Mouse (Mus musculus) liver, embryonic 16.5 days (tissue): ENCODE measurements at regions not wholly inside any gene's neighbourhood (a gene's known extent, or its start where the extent isn't known, plus 50 kb on each side); places are given as distances from the start of the nearest gene placed in this dataset.

ENCODE experiments used
- ATAC-seq: fragments of 200-750 bp; cut with Nextera tagmentation; 2 replicates; pipeline ENCODE4 v1.8.0; 2017; ENCODE audit warnings: low read depth, mild to moderate bottlenecking, moderate number of reproducible peaks, moderate library complexity
- H3K27ac ChIP-seq: fragments of 300-500 bp; sonication (generic); 2 replicates; pipeline ENCODE4 v1.5.1; 2014; ENCODE audit warnings: mild to moderate bottlenecking, low read length
- H3K27me3 ChIP-seq: fragments of 300-500 bp; sonication (generic); 2 replicates; pipeline ENCODE4 v1.6.1; 2014; ENCODE audit warnings: low read depth, low read length, mixed read lengths; ENCODE audit not compliant: control insufficient read depth, insufficient read depth
- H3K36me3 ChIP-seq: fragments of 300-500 bp; sonication (generic); 2 replicates; pipeline ENCODE4 v1.6.1; 2014; ENCODE audit warnings: mild to moderate bottlenecking; ENCODE audit not compliant: control insufficient read depth, insufficient read depth
- H3K4me1 ChIP-seq: fragments of 300-500 bp; sonication (generic); 2 replicates; pipeline ENCODE4 v1.6.1; 2014; ENCODE audit warnings: low read depth, low read length, mixed read lengths; ENCODE audit not compliant: control insufficient read depth
- H3K4me2 ChIP-seq: fragments of 300-500 bp; sonication (generic); 2 replicates; pipeline ENCODE4 v1.6.1; 2014; ENCODE audit warnings: low read depth, low read length, mixed read lengths
- H3K4me3 ChIP-seq: fragments of 300-500 bp; sonication (generic); 2 replicates; pipeline ENCODE4 v1.5.1; 2014; ENCODE audit warnings: low read depth, mild to moderate bottlenecking, low read length
- H3K9ac ChIP-seq: fragments of 300-500 bp; sonication (generic); 2 replicates; pipeline ENCODE4 v1.6.1; 2014; ENCODE audit warnings: low read depth, low read length
- H3K9me3 ChIP-seq: fragments of 300-500 bp; sonication (generic); replicated peaks from 2 replicates; pipeline ENCODE4 v1.6.1; 2016; ENCODE audit warnings: low read length; ENCODE audit not compliant: control insufficient read depth
- WGBS: fragments of 180-500 bp; shearing (Covaris S2); extraction: QIAGEN DNeasy Blood & Tissue Kit; methylation state at CpG from one replicate; pipeline ENCODE4 v1.1.7; 2014; ENCODE audit not compliant: insufficient replicate concordance; 5-methylcytosine and 5-hydroxymethylcytosine counted together

- Histone ChIP-seq H3K9me3 (no peaks in the 10 kb centered on the region), H3K36me3 (no peaks in the 10 kb centered on the region), H3K4me2 (no peak overlapping the region), H3K27ac (no peak overlapping the region), H3K27me3 (no peaks in the 10 kb centered on the region), H3K9ac (no peak overlapping the region), H3K4me1 (no peaks in the 10 kb centered on the region), H3K4me3 (no peak overlapping the region)
- WGBS = 55% methylated on average over 12 of the region's 12 CpGs
- no peak for ATAC-seq
Measured at GRCm38 (mm10) chr3:51092079-51093028, 131.9 kb upstream of the Noct start.

DNA sequence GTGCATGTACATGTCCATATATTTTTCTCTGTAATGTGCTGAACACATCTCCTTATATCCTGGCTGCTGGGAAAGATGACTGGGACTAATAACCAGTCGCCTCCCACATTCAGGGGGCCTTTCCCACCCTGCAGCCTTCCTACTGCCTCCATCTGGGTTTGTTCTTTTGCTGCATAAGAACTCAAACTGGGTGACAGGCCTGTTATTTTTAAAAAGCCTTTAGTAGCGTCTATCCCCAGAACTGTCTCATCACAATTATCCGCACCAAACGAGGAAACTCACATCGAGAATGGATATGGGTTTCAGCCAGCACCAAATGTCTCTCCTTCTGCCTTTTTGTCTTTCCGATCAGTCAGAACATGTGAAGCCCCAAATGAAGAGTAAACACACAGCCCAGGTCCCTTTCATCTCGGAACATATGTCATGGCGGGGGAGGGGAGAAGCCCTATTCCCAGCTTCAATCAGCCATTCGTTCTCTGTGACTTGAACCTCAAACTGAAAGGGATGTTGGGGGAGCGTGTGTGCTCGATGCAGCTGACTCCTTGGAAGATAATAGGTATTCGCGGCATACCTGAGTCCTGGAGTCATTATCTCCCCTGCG lies 128.3 kb upstream of the Noct start:
- H3K27ac ChIP-seq = no peak overlapping the region
- H3K27me3 ChIP-seq = no peaks in the 10 kb centered on the region
- no peak overlapping the region for H3K4me2 ChIP-seq
- no peak for ATAC-seq
- H3K4me1 ChIP-seq = no peaks in the 10 kb centered on the region
- no peak overlapping the region for H3K9ac ChIP-seq
- WGBS = 41% methylated on average over 14 of the region's 14 CpGs
- H3K36me3 ChIP-seq = no peaks in the 10 kb centered on the region
- no peak overlapping the region for H3K4me3 ChIP-seq
- H3K9me3 ChIP-seq = no peaks in the 10 kb centered on the region

GRCm38 (mm10) chr3:51096545-51096944 lies 127.7 kb upstream of the Noct start:
- H3K36me3 ChIP-seq = no peaks in the 10 kb centered on the region
- H3K9me3 ChIP-seq = no peaks in the 10 kb centered on the region
- WGBS = 43% methylated on average over 6 of the region's 6 CpGs
- no peak overlapping the region for H3K27ac ChIP-seq
- H3K4me1 ChIP-seq = no peaks in the 10 kb centered on the region
- no peak overlapping the region for H3K9ac ChIP-seq
- no peaks in the 10 kb centered on the region for H3K27me3 ChIP-seq
- no peak overlapping the region for H3K4me3 ChIP-seq
- no peak overlapping the region for H3K4me2 ChIP-seq
- no peak for ATAC-seq

- WGBS = 71% methylated on average over 10 of the region's 10 CpGs
- Histone ChIP-seq H3K36me3 (no peaks in the 10 kb centered on the region), H3K9ac (no peak overlapping the region), H3K4me2 (no peak overlapping the region), H3K9me3 (no peaks in the 10 kb centered on the region), H3K4me1 (no peaks in the 10 kb centered on the region), H3K27me3 (no peaks in the 10 kb centered on the region), H3K27ac (no peak overlapping the region), H3K4me3 (no peak overlapping the region)
- ATAC-seq = no peak
Measured at GRCm38 (mm10) chr3:51097362-51097761, 126.9 kb upstream of the Noct start.

- WGBS = 68% methylated on average over 7 of the region's 7 CpGs
Measured at GRCm38 (mm10) chr3:51099966-51100365, 124.3 kb upstream of the Noct start.

GRCm38 (mm10) chr3:51108639-51109202 lies 115.5 kb upstream of the Noct start:
- no peak overlapping the region for H3K4me3 ChIP-seq
- no peaks in the 10 kb centered on the region for H3K27me3 ChIP-seq
- H3K9ac ChIP-seq = no peak overlapping the region
- no peaks in the 10 kb centered on the region for H3K36me3 ChIP-seq
- no peak overlapping the region for H3K27ac ChIP-seq
- H3K4me2 ChIP-seq = no peak overlapping the region
- 60% methylated on average over 12 of the region's 12 CpGs for WGBS
- no peaks in the 10 kb centered on the region for H3K4me1 ChIP-seq
- no peaks in the 10 kb centered on the region for H3K9me3 ChIP-seq
- ATAC-seq = no peak

More at GRCm38 (mm10) chr3:51099966-51100365, 124.3 kb upstream of the Noct start:
- Histone ChIP-seq H3K27me3 (no peaks in the 10 kb centered on the region), H3K9ac (no peak overlapping the region), H3K9me3 (no peaks in the 10 kb centered on the region), H3K4me2 (no peak overlapping the region), H3K4me3 (no peak overlapping the region), H3K4me1 (no peaks in the 10 kb centered on the region), H3K27ac (no peak overlapping the region), H3K36me3 (no peaks in the 10 kb centered on the region)
- ATAC-seq = no peak

GRCm38 (mm10) chr3:51111241-51111640 lies 113.0 kb upstream of the Noct start:
- Histone ChIP-seq H3K9ac (no peak overlapping the region), H3K9me3 (no peaks in the 10 kb centered on the region), H3K4me1 (no peaks in the 10 kb centered on the region), H3K36me3 (no peaks in the 10 kb centered on the region), H3K4me3 (no peak overlapping the region), H3K27me3 (no peaks in the 10 kb centered on the region), H3K27ac (no peak overlapping the region), H3K4me2 (no peak overlapping the region)
- no peak for ATAC-seq
- WGBS = 79% methylated on average over 11 of the region's 11 CpGs

DNA sequence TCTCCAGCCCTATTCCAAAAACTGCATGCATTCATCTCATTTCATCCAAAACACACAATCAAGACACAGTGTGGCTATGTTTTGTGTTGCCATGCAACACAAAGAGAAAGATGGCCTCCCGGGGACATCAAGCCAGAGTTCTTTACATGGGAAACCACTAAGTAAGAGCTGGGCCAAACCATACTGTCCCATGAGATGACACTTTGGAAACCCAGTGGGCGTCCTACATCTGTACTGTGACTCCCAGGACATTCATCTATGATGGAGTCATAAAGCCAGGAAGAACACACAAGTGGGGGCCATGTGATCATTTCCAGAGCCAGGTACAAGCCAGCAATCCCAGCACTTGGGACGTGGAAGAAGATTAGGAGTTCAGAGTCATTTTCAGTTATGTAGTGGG lies 111.9 kb upstream of the Noct start:
- Histone ChIP-seq H3K36me3 (no peaks in the 10 kb centered on the region), H3K27me3 (no peaks in the 10 kb centered on the region), H3K4me2 (no peak overlapping the region), H3K9me3 (no peaks in the 10 kb centered on the region), H3K4me1 (no peaks in the 10 kb centered on the region), H3K9ac (no peak overlapping the region), H3K27ac (no peak overlapping the region), H3K4me3 (no peak overlapping the region)
- WGBS = 63% methylated on average over 3 of the region's 3 CpGs
- no peak for ATAC-seq

- Histone ChIP-seq H3K36me3 (no peaks in the 10 kb centered on the region), H3K9ac (no peak overlapping the region), H3K4me1 (no peaks in the 10 kb centered on the region), H3K27me3 (no peaks in the 10 kb centered on the region), H3K9me3 (no peaks in the 10 kb centered on the region), H3K4me3 (no peak overlapping the region), H3K4me2 (no peak overlapping the region), H3K27ac (no peak overlapping the region)
- 55% methylated on average over 2 of the region's 2 CpGs for WGBS
- ATAC-seq = no peak
Measured at GRCm38 (mm10) chr3:51115921-51116320, 108.3 kb upstream of the Noct start.
